Mouse (Mus musculus): Measurements from ENCODE around the gene Fam214b. TPM values are rescaled to one million over a fixed set of nuclear protein-coding genes. Genes with fewer than 3 reads are reported as not detected.

Gene Fam214b
- 13.8 and 15.6 TPM in 2 replicates for polyA plus RNA-seq (2012)

GRCm38 (mm10) chr4:43045659-43046302, at the start of gene Fam214b:
Gene Fam214b (minus strand): TSS chr4:43046220.
- no peak for TF ChIP-seq GATA1 (IDR thresholded peaks at IDR 0.05; ENCODE audit: low read length)

- TF ChIP-seq GATA1 (IDR thresholded peaks at IDR 0.05; ENCODE audit: low read length): no peak
Measured at GRCm38 (mm10) chr4:43091183-43091582, 45.2 kb upstream of the Fam214b start.

- no peak for TF ChIP-seq GATA1 (IDR thresholded peaks at IDR 0.05; ENCODE audit: low read length)
Measured at GRCm38 (mm10) chr4:43089950-43090349, 43.9 kb upstream of the Fam214b start.

GRCm38 (mm10) chr4:43082458-43082857, 36.4 kb upstream of the Fam214b start:
- TF ChIP-seq GATA1 (IDR thresholded peaks at IDR 0.05; ENCODE audit: low read length): no peak

- no peak for TF ChIP-seq GATA1 (IDR thresholded peaks at IDR 0.05; ENCODE audit: low read length)
Measured at GRCm38 (mm10) chr4:43078071-43078718, 32.2 kb upstream of the Fam214b start.

GRCm38 (mm10) chr4:43074923-43075322, 28.9 kb upstream of the Fam214b start:
- no peak for TF ChIP-seq GATA1 (IDR thresholded peaks at IDR 0.05; ENCODE audit: low read length)

GRCm38 (mm10) chr4:43065471-43065870, 19.5 kb upstream of the Fam214b start:
- no peak for TF ChIP-seq GATA1 (IDR thresholded peaks at IDR 0.05; ENCODE audit: low read length)

GRCm38 (mm10) chr4:43060286-43060685, 14.3 kb upstream of the Fam214b start:
- TF ChIP-seq GATA1 (IDR thresholded peaks at IDR 0.05; ENCODE audit: low read length): no peak

- TF ChIP-seq GATA1 (IDR thresholded peaks at IDR 0.05; ENCODE audit: low read length): no peak
Measured at GRCm38 (mm10) chr4:43059697-43060096, 13.7 kb upstream of the Fam214b start.

- TF ChIP-seq GATA1 (IDR thresholded peaks at IDR 0.05; ENCODE audit: low read length): no peak
Measured at GRCm38 (mm10) chr4:43058753-43059654, 13.0 kb upstream of the Fam214b start, which contains the start of gene Unc13b. Gene Unc13b (plus strand): TSS chr4:43058953.

GRCm38 (mm10) chr4:43058392-43058752, 12.4 kb upstream of the Fam214b start:
- no peak for TF ChIP-seq GATA1 (IDR thresholded peaks at IDR 0.05; ENCODE audit: low read length)

- no peak for TF ChIP-seq GATA1 (IDR thresholded peaks at IDR 0.05; ENCODE audit: low read length)
Measured at GRCm38 (mm10) chr4:43057654-43058053, 11.6 kb upstream of the Fam214b start.

GRCm38 (mm10) chr4:43052627-43053026, 6.6 kb upstream of the Fam214b start:
- TF ChIP-seq GATA1 (IDR thresholded peaks at IDR 0.05; ENCODE audit: low read length): no peak

GRCm38 (mm10) chr4:43047231-43047630, 1.2 kb upstream of the Fam214b start:
- no peak for TF ChIP-seq GATA1 (IDR thresholded peaks at IDR 0.05; ENCODE audit: low read length)

- TF ChIP-seq GATA1 (IDR thresholded peaks at IDR 0.05; ENCODE audit: low read length): no peak
Measured at GRCm38 (mm10) chr4:43046607-43047006, 587 bp upstream of the Fam214b start.

- no peak for TF ChIP-seq GATA1 (IDR thresholded peaks at IDR 0.05; ENCODE audit: low read length)
Measured at GRCm38 (mm10) chr4:43045285-43045658, 748 bp downstream of the Fam214b start.
